Mouse (Mus musculus): ENCODE results near the gene Maats1. TPM values are rescaled to one million over a fixed set of nuclear protein-coding genes. Genes with fewer than 3 reads are reported as not detected.

Maats1 gene
- polyA plus RNA-seq, 1 experiment from 2014 or later: 0.06 TPM

- no peaks in the 10 kb centered on the region for H3K27me3 ChIP-seq
- H3K36me3 ChIP-seq: no peaks in the 10 kb centered on the region
- no peak overlapping the region for H3K4me3 ChIP-seq (replicated peaks)
- H3K27ac ChIP-seq: no peak overlapping the region
- H3K4me1 ChIP-seq (replicated peaks): peaks cover 13% of the 10 kb centered on the region
- ATAC-seq (ENCODE audit: insufficient number of reproducible peaks, insufficient read depth, low FRiP score, low TSS enrichment, low read depth): no peak
- H3K9ac ChIP-seq (replicated peaks): no peak overlapping the region
- no peaks in the 10 kb centered on the region for H3K9me3 ChIP-seq
- 84% methylated on average over 2 of the region's 2 CpGs for WGBS
- H3K4me2 ChIP-seq: no peak overlapping the region
Observed at GRCm38 (mm10) chr16:38290151-38290550, 51.8 kb downstream of the Maats1 start.

DNA sequence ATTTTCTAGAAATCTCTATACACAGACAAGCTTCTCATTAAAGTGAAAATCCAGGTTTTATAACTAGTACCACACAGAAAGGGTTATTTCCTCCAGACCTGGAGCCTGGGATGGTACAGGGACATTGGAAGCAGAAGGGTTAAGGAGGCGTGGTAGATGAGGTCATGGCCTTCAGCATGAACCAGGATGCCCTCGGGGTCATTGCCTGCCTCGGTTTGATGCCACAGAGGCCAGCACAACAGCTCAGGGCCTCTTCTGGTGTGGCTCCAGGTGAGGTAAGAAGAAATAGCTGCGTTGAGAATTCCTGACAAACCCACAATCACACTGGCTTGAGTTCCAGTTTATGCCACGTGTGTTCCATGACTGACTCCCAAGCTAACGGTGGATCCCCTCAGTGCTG is 53.1 kb downstream of the Maats1 start:
- 24% methylated on average over 6 of the region's 6 CpGs for WGBS
- Histone ChIP-seq H3K4me3 (replicated peaks) (no peak overlapping the region), H3K4me1 (replicated peaks) (peaks cover 11% of the 10 kb centered on the region; the same call in 1 of the 2 replicates), H3K4me2 (no peak overlapping the region), H3K27ac (no peak overlapping the region), H3K27me3 (no peaks in the 10 kb centered on the region), H3K9ac (replicated peaks) (no peak overlapping the region), H3K36me3 (no peaks in the 10 kb centered on the region), H3K9me3 (no peaks in the 10 kb centered on the region)
- ATAC-seq (ENCODE audit: insufficient number of reproducible peaks, insufficient read depth, low FRiP score, low TSS enrichment, low read depth): no peak

- no peak overlapping the region for H3K4me3 ChIP-seq (replicated peaks)
- H3K9ac ChIP-seq (replicated peaks): no peak overlapping the region
- no peaks in the 10 kb centered on the region for H3K9me3 ChIP-seq
- WGBS: 87% methylated on average over 3 of the region's 3 CpGs
- H3K4me1 ChIP-seq (replicated peaks): peaks cover 11% of the 10 kb centered on the region; the same call in 1 of the 2 replicates
- no peaks in the 10 kb centered on the region for H3K27me3 ChIP-seq
- H3K4me2 ChIP-seq: no peak overlapping the region
- no peak overlapping the region for H3K27ac ChIP-seq
- no peak for ATAC-seq (ENCODE audit: insufficient number of reproducible peaks, insufficient read depth, low FRiP score, low TSS enrichment, low read depth)
- no peaks in the 10 kb centered on the region for H3K36me3 ChIP-seq
Observed at GRCm38 (mm10) chr16:38287762-38288161, 54.2 kb downstream of the Maats1 start.

- Histone ChIP-seq H3K27me3 (no peaks in the 10 kb centered on the region), H3K9ac (replicated peaks) (no peak overlapping the region), H3K9me3 (no peaks in the 10 kb centered on the region), H3K4me2 (no peak overlapping the region), H3K4me3 (replicated peaks) (no peak overlapping the region), H3K27ac (no peak overlapping the region), H3K36me3 (no peaks in the 10 kb centered on the region), H3K4me1 (replicated peaks) (peaks cover 11% of the 10 kb centered on the region; the same call in 1 of the 2 replicates)
- no peak for ATAC-seq (ENCODE audit: insufficient number of reproducible peaks, insufficient read depth, low FRiP score, low TSS enrichment, low read depth)
- WGBS: 80% methylated on average over 6 of the region's 6 CpGs
Observed at GRCm38 (mm10) chr16:38287357-38287756, 54.6 kb downstream of the Maats1 start.

DNA sequence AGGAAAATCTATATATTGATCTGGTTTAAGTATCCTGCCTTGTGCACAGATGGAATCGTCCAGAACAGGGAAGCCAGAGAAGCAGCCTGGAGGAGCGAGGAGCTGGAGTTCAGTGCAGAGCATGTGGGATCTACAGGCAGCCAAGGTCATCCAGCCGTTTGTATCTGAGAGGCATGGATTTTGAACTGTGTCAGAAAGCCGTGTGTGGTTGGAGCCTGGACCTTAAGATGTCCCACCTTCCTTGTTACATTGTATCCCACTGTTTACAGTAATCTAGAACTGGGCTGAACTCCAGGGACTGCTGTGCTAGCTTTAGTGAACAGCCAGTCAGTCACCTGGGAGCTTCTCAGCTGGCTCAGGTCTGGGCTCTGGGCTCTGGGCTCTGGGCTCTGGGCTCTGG is 55.4 kb downstream of the Maats1 start:
- Histone ChIP-seq H3K27me3 (no peaks in the 10 kb centered on the region), H3K4me1 (replicated peaks) (peaks cover 11% of the 10 kb centered on the region; the same call in 1 of the 2 replicates), H3K4me2 (no peak overlapping the region), H3K9me3 (no peaks in the 10 kb centered on the region), H3K36me3 (no peaks in the 10 kb centered on the region), H3K27ac (no peak overlapping the region), H3K4me3 (replicated peaks) (no peak overlapping the region), H3K9ac (replicated peaks) (no peak overlapping the region)
- no peak for ATAC-seq (ENCODE audit: insufficient number of reproducible peaks, insufficient read depth, low FRiP score, low TSS enrichment, low read depth)
- 74% methylated on average over 4 of the region's 4 CpGs for WGBS

DNA sequence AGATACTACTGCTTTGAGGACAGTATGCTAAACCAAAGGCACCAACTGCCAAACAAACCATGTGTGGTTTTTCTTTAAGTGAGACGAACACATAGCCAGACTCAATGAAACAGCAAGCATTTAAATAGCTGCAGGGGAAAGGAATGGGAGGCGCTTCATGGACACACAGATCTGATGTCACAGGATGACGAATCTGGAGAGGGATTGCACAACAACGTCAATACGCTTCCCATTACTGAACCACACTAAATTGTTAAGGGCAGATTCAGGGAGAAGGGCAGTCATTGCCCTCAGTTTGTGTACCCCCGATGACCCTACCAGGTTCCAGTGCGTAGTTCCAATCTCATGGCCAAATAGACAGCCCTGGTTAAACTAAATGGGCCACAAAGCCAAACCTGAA is 56.1 kb downstream of the Maats1 start:
- H3K4me2 ChIP-seq: no peak overlapping the region
- no peaks in the 10 kb centered on the region for H3K9me3 ChIP-seq
- no peak overlapping the region for H3K4me3 ChIP-seq (replicated peaks)
- no peak overlapping the region for H3K9ac ChIP-seq (replicated peaks)
- no peak for ATAC-seq (ENCODE audit: insufficient number of reproducible peaks, insufficient read depth, low FRiP score, low TSS enrichment, low read depth)
- no peak overlapping the region for H3K27ac ChIP-seq
- H3K27me3 ChIP-seq: no peaks in the 10 kb centered on the region
- peaks cover 11% of the 10 kb centered on the region; the same call in 1 of the 2 replicates for H3K4me1 ChIP-seq (replicated peaks)
- H3K36me3 ChIP-seq: no peaks in the 10 kb centered on the region
- 85% methylated on average over 7 of the region's 7 CpGs for WGBS

- Histone ChIP-seq H3K4me2 (no peak overlapping the region), H3K4me3 (replicated peaks) (no peak overlapping the region), H3K27ac (no peak overlapping the region), H3K36me3 (no peaks in the 10 kb centered on the region), H3K27me3 (no peaks in the 10 kb centered on the region), H3K9ac (replicated peaks) (no peak overlapping the region), H3K4me1 (replicated peaks) (peaks cover 2% of the 10 kb centered on the region; the same call in 1 of the 2 replicates), H3K9me3 (no peaks in the 10 kb centered on the region)
- WGBS: 25% methylated on average over 3 of the region's 3 CpGs
- ATAC-seq (ENCODE audit: insufficient number of reproducible peaks, insufficient read depth, low FRiP score, low TSS enrichment, low read depth): no peak
Observed at GRCm38 (mm10) chr16:38283300-38283699, 58.6 kb downstream of the Maats1 start.

GRCm38 (mm10) chr16:38282559-38283160 is 59.3 kb downstream of the Maats1 start:
- H3K4me3 ChIP-seq (replicated peaks): no peak overlapping the region
- H3K9me3 ChIP-seq: no peaks in the 10 kb centered on the region
- no peaks in the 10 kb centered on the region for H3K4me1 ChIP-seq (replicated peaks)
- H3K36me3 ChIP-seq: no peaks in the 10 kb centered on the region
- 87% methylated on average over 7 of the region's 7 CpGs for WGBS
- no peak overlapping the region for H3K27ac ChIP-seq
- H3K27me3 ChIP-seq: no peaks in the 10 kb centered on the region
- ATAC-seq (ENCODE audit: insufficient number of reproducible peaks, insufficient read depth, low FRiP score, low TSS enrichment, low read depth): no peak
- H3K9ac ChIP-seq (replicated peaks): no peak overlapping the region
- H3K4me2 ChIP-seq: no peak overlapping the region

GRCm38 (mm10) chr16:38280951-38281350 is 61.0 kb downstream of the Maats1 start:
- no peak for ATAC-seq (ENCODE audit: insufficient number of reproducible peaks, insufficient read depth, low FRiP score, low TSS enrichment, low read depth)
- H3K4me3 ChIP-seq (replicated peaks): no peak overlapping the region
- H3K36me3 ChIP-seq: no peaks in the 10 kb centered on the region
- H3K4me1 ChIP-seq (replicated peaks): no peaks in the 10 kb centered on the region
- no peak overlapping the region for H3K27ac ChIP-seq
- no peak overlapping the region for H3K4me2 ChIP-seq
- no peaks in the 10 kb centered on the region for H3K9me3 ChIP-seq
- H3K27me3 ChIP-seq: no peaks in the 10 kb centered on the region
- WGBS: 81% methylated on average over 7 of the region's 7 CpGs
- H3K9ac ChIP-seq (replicated peaks): no peak overlapping the region

DNA sequence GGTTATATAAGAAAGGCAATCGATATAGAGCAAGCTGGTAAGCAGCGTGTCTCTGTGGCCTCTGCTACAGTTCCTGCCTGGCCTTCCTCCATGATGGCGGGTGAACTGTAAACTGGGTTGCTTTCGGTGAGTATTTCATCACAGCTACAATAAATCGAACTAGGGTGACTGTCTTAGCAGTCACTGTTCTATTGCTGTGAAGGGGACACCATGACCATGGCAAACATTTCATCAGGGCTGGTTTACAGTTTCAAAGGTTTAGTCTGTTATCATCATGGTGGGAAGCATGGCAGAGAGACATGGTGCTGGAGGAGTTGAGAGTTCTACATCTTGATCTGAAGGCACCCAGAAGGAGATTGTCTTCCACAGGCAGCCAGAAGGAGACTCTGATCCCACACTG is 62.1 kb downstream of the Maats1 start:
- no peak overlapping the region for H3K9ac ChIP-seq (replicated peaks)

GRCm38 (mm10) chr16:38274737-38275136 is 67.2 kb downstream of the Maats1 start:
- Histone ChIP-seq H3K9ac (replicated peaks) (no peak overlapping the region), H3K4me1 (replicated peaks) (no peaks in the 10 kb centered on the region), H3K27me3 (no peaks in the 10 kb centered on the region), H3K4me3 (replicated peaks) (no peak overlapping the region), H3K4me2 (no peak overlapping the region), H3K27ac (no peak overlapping the region), H3K9me3 (no peaks in the 10 kb centered on the region), H3K36me3 (no peaks in the 10 kb centered on the region)
- ATAC-seq (ENCODE audit: insufficient number of reproducible peaks, insufficient read depth, low FRiP score, low TSS enrichment, low read depth): no peak
- 82% methylated on average over 2 of the region's 2 CpGs for WGBS

More for the DNA sequence above, 62.1 kb downstream of the Maats1 start:
- Histone ChIP-seq H3K4me3 (replicated peaks) (no peak overlapping the region), H3K27ac (no peak overlapping the region), H3K4me1 (replicated peaks) (no peaks in the 10 kb centered on the region), H3K27me3 (no peaks in the 10 kb centered on the region), H3K9me3 (no peaks in the 10 kb centered on the region), H3K4me2 (no peak overlapping the region), H3K36me3 (no peaks in the 10 kb centered on the region)
- ATAC-seq (ENCODE audit: insufficient number of reproducible peaks, insufficient read depth, low FRiP score, low TSS enrichment, low read depth): no peak
- 91% methylated on average over 5 of the region's 5 CpGs for WGBS

GRCm38 (mm10) chr16:38272483-38272882 is 69.5 kb downstream of the Maats1 start:
- WGBS: 83% methylated on average over 5 of the region's 5 CpGs
- Histone ChIP-seq H3K27ac (no peak overlapping the region), H3K9me3 (no peaks in the 10 kb centered on the region), H3K4me2 (no peak overlapping the region), H3K9ac (replicated peaks) (no peak overlapping the region), H3K36me3 (no peaks in the 10 kb centered on the region), H3K4me3 (replicated peaks) (no peak overlapping the region), H3K4me1 (replicated peaks) (no peaks in the 10 kb centered on the region), H3K27me3 (no peaks in the 10 kb centered on the region)
- no peak for ATAC-seq (ENCODE audit: insufficient number of reproducible peaks, insufficient read depth, low FRiP score, low TSS enrichment, low read depth)

Data from limb, embryonic 12.5 days (tissue).